Mouse (Mus musculus) kidney, embryonic 14.5 days (tissue): ENCODE data around the gene Utp15. TPM values are rescaled to one million over a fixed set of nuclear protein-coding genes. Genes with fewer than 3 reads are reported as not detected.

ENCODE experiments used
- ATAC-seq: fragments of 200-750 bp; cut with Nextera tagmentation; 2 replicates; pipeline ENCODE4 v1.8.0; 2017; ENCODE audit warnings: moderate number of reproducible peaks, mild to moderate bottlenecking, moderate TSS enrichment, moderate library complexity; ENCODE audit not compliant: low FRiP score, low TSS enrichment
- H3K27ac ChIP-seq: fragments of 300-500 bp; sonication (generic); 2 replicates; pipeline ENCODE4 v1.5.1; 2014; ENCODE audit warnings: low read depth, mild to moderate bottlenecking, low read length, moderate library complexity, mixed read lengths
- H3K27me3 ChIP-seq: fragments of 300-500 bp; sonication (generic); 2 replicates; pipeline ENCODE4 v1.6.1; 2014; ENCODE audit warnings: mild to moderate bottlenecking, low read length; ENCODE audit not compliant: control insufficient read depth, insufficient read depth
- H3K36me3 ChIP-seq: fragments of 300-500 bp; sonication (generic); 2 replicates; pipeline ENCODE4 v1.6.1; 2014; ENCODE audit warnings: low read length, mixed read lengths; ENCODE audit not compliant: control insufficient read depth, insufficient read depth
- H3K4me1 ChIP-seq: fragments of 300-500 bp; sonication (generic); 2 replicates; pipeline ENCODE4 v1.6.1; 2014; ENCODE audit warnings: low read length, mixed read lengths; ENCODE audit not compliant: control insufficient read depth, insufficient read depth
- H3K4me2 ChIP-seq: fragments of 300-500 bp; sonication (generic); replicated peaks from 2 replicates; pipeline ENCODE4 v1.6.1; 2014; ENCODE audit warnings: low read depth, mild to moderate bottlenecking, low read length
- H3K4me3 ChIP-seq: fragments of 300-500 bp; sonication (generic); 2 replicates; pipeline ENCODE4 v1.5.1; 2014; ENCODE audit warnings: mild to moderate bottlenecking, low read length
- H3K9ac ChIP-seq: fragments of 300-500 bp; sonication (generic); 2 replicates; pipeline ENCODE4 v1.6.1; 2014; ENCODE audit warnings: low read depth, mild to moderate bottlenecking, low read length, moderate library complexity
- H3K9me3 ChIP-seq: fragments of 300-500 bp; sonication (generic); 2 replicates; pipeline ENCODE4 v1.6.1; 2016; ENCODE audit warnings: low read length; ENCODE audit not compliant: control insufficient read depth
- WGBS: fragments of 180-500 bp; shearing (Covaris S2); extraction: QIAGEN DNeasy Blood & Tissue Kit; methylation state at CpG from one replicate; pipeline ENCODE4 v1.1.7; 2014; 5-methylcytosine and 5-hydroxymethylcytosine counted together
- polyA plus RNA-seq: library from polyadenylated mRNA; unstranded; fragments of >200 nt; fragmentation: Nextera tagmentation; extraction: Ambion mirVana; gene quantifications from 2 replicates; pipeline ENCODE4 v1.2.1, GENCODE M21; 2014

The Utp15 gene
- polyA plus RNA-seq, 1 experiment from 2014 or later, result 42.2 TPM

DNA sequence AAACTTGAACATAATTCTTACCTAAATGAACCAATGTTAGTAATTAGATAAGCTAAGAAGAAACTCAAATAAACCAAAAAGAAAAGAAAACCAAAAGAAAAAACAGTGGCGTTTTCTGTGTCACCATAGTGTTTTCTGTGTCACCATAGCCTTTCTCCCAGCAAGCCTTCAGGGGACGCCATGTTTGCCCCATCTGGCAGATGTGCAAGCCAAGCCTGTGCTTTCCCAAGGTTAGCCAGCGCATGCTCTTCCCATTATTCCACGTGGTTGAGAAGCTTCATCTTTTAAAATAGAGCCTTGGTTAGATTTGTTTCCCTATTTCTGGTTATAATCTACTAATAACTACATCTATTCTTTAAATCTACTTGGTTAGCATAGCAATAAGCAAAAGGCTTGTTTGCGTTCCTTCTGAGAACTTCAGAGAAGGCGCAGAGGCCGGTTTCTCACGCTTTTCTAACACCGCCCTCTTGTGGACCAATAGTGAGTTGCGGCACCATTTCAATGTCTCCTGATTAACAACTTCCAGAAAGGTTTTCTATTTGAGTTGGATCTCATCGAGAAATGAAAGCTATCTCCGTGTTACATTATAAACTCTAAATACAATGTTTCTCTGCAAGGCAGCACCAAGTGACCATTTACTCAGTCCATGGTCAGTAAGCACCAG lies 22.7 kb downstream of the Utp15 start:
- Histone ChIP-seq H3K36me3 (no peaks in the 10 kb centered on the region), H3K4me1 (no peaks in the 10 kb centered on the region), H3K9me3 (no peaks in the 10 kb centered on the region), H3K9ac (no peak overlapping the region), H3K4me3 (no peak overlapping the region), H3K27ac (no peak overlapping the region), H3K4me2 (no peak overlapping the region), H3K27me3 (no peaks in the 10 kb centered on the region)
- ATAC-seq, result no peak
- 19% methylated on average over 12 of the region's 12 CpGs for whole genome bisulfite sequencing

DNA sequence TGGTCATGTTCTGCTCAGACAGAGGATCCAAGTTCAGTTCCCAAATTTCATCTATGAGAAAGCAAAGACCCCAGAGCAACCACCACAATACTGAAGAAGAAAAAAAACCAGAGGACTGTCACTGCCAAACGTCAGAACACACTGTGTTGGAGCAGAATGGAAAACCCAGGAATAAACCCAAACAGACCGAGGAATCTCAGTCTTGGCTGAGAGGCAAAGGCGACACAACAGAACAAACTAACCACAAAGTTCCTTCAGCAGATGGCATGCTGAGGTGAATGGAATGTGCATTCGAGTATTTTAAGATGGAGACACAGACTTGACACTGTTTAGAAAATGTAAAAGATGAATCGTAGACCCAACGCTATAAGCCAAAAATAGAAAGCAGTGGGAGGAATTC lies 27.4 kb downstream of the Utp15 start:
- H3K9me3 ChIP-seq, result no peaks in the 10 kb centered on the region
- no peak overlapping the region for H3K27ac ChIP-seq
- H3K4me2 ChIP-seq, result no peak overlapping the region
- ATAC-seq, result no peak
- WGBS, result 81% methylated on average over 6 of the region's 6 CpGs
- H3K4me3 ChIP-seq, result no peak overlapping the region
- no peaks in the 10 kb centered on the region for H3K4me1 ChIP-seq
- H3K36me3 ChIP-seq, result no peaks in the 10 kb centered on the region
- H3K27me3 ChIP-seq, result no peaks in the 10 kb centered on the region
- H3K9ac ChIP-seq, result no peak overlapping the region

DNA sequence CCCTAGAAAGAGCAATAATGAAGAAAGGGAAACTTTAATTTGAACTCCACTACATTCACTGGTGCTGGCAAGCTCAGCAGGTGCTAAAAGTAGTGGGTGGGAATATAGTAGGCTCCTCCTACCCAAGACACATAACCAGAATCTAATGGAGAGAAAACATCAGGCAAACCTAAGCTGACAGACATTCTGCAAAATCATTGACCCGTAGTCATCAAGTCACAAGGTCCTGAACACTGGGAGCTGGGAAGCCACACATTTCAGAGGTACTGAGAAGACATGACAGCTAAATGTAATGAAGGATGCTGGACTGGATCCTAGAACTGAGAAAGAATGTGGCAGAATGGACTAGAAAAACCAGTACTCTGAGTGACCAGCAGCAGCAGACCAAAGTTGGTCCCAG lies 32.3 kb downstream of the Utp15 start:
- Histone ChIP-seq H3K4me3 (no peak overlapping the region), H3K27me3 (no peaks in the 10 kb centered on the region), H3K4me1 (no peaks in the 10 kb centered on the region), H3K27ac (no peak overlapping the region), H3K9ac (no peak overlapping the region), H3K4me2 (no peak overlapping the region), H3K9me3 (no peaks in the 10 kb centered on the region), H3K36me3 (no peaks in the 10 kb centered on the region)
- 87% methylated on average over 1 of the region's 1 CpGs for WGBS
- no peak for ATAC-seq

DNA sequence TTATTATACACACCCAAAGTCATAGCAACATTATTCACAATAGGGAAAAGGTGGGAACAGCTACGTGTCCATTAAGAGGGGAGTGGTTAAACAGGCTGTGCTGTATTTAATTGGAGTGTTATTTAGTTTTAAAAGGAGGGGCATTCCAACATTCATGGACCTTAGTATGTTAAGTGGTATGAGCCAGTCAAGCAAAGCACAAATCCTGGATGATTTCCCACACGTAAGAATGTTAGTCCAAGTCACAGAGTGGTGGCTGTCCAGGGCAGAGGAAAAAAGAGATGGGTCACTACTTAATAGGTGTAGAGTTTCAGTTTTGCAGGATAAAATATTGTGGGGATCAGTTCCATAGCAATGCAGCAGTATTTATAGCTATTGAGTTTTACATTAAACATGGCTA lies 36.6 kb downstream of the Utp15 start:
- ATAC-seq, result no peak
- Histone ChIP-seq H3K9me3 (no peaks in the 10 kb centered on the region), H3K27ac (no peak overlapping the region), H3K9ac (no peak overlapping the region), H3K4me2 (no peak overlapping the region), H3K4me3 (no peak overlapping the region), H3K27me3 (no peaks in the 10 kb centered on the region), H3K36me3 (no peaks in the 10 kb centered on the region), H3K4me1 (no peaks in the 10 kb centered on the region)
- WGBS, result 67% methylated on average over 2 of the region's 2 CpGs

DNA sequence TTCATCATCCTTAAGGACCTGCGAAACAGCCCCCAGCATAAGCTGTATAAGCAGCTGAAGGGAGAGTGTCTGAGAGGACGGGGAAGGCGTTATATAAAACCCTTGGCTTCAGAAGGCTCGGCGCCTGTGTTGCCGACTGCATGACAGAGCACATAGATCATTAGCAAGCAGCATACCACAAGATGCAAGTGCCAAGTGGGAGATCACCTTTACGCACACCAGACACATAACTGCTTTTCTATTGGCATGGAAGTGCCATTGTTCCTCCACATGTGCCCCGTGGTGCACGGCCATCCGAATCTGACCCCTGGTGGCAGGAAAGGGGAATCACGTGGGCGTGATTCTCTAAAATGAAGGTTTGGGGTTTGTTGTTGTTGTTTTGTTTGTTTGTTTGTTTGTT lies 40.0 kb downstream of the Utp15 start:
- Histone ChIP-seq H3K27ac (no peak overlapping the region), H3K9me3 (no peaks in the 10 kb centered on the region)

DNA sequence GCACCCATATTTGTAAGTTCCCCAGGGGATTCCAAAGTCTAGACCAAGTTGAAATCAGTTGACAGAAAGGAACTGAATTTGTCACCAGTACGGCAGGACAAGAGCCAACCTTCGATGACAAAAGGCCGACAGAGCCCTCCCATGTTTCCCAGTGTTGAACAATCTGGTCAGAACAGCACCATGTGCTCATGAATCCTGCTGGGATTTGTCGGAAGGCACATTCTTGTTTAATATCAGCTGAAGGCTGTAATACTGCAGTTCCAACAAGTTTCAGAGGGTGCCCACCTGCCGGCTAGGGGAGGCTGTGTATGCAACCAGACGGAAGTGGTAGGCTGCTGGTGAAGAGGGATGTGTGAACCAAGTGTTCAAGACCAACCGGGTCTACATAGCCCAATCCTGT lies 52.7 kb downstream of the Utp15 start:
- no peak for ATAC-seq
- WGBS, result 90% methylated on average over 7 of the region's 7 CpGs

More for the DNA sequence above, 40.0 kb downstream of the Utp15 start:
- Histone ChIP-seq H3K4me1 (no peaks in the 10 kb centered on the region), H3K4me3 (no peak overlapping the region), H3K36me3 (no peaks in the 10 kb centered on the region), H3K9ac (no peak overlapping the region), H3K4me2 (no peak overlapping the region), H3K27me3 (no peaks in the 10 kb centered on the region)
- ATAC-seq, result no peak
- 31% methylated on average over 12 of the region's 12 CpGs for WGBS

DNA sequence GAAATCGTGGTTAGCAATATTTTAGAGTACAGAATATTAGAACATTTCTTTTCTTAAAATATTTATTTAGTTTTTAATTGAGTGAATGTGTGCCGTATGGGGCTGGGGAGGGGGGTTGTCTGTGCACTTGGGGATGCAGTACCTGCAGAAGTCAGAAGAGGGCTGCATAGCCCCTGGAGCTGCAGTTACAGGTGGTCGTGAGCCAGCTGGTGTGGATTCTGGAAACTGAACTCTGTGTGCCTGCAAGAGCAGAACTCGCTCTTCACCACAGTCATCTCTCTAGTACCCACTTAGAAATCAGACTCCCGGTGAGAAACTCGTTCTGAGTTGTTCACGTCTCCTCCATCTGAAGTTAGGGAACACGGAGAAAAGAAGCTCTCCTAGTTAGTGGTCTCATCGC lies 54.0 kb downstream of the Utp15 start:
- WGBS, result 40% methylated on average over 9 of the region's 9 CpGs
- Histone ChIP-seq H3K27ac (no peak overlapping the region), H3K36me3 (no peaks in the 10 kb centered on the region), H3K4me1 (peaks cover 10% of the 10 kb centered on the region; the same call in 1 of the 2 replicates), H3K27me3 (no peaks in the 10 kb centered on the region), H3K9me3 (no peaks in the 10 kb centered on the region), H3K4me3 (no peak overlapping the region), H3K9ac (no peak overlapping the region), H3K4me2 (no peak overlapping the region)
- ATAC-seq, result no peak

More for the DNA sequence above, 52.7 kb downstream of the Utp15 start:
- no peak overlapping the region for H3K4me3 ChIP-seq
- H3K9me3 ChIP-seq, result no peaks in the 10 kb centered on the region
- H3K27me3 ChIP-seq, result no peaks in the 10 kb centered on the region
- H3K4me1 ChIP-seq, result peaks cover 6% of the 10 kb centered on the region; the same call in 1 of the 2 replicates
- no peak overlapping the region for H3K27ac ChIP-seq
- H3K36me3 ChIP-seq, result no peaks in the 10 kb centered on the region
- H3K9ac ChIP-seq, result no peak overlapping the region
- no peak overlapping the region for H3K4me2 ChIP-seq

DNA sequence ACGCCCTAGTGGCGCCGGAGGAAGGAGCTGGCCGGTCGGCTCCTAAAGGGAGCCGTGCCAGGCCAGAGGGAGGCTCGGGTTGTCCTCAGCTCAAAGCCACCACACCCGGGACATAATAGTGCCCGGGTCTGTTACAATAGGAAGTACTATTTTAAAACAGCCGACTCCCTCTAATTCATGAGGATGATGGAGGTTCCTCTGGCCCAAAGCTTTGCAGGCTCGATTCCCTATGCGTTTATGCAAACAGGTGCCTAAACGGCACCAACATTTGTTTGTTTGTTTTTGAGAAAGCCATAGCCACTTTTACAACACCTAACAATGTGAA lies 56.3 kb downstream of the Utp15 start:
- peak overlapping the region; percentile 83 for H3K4me2 ChIP-seq

DNA sequence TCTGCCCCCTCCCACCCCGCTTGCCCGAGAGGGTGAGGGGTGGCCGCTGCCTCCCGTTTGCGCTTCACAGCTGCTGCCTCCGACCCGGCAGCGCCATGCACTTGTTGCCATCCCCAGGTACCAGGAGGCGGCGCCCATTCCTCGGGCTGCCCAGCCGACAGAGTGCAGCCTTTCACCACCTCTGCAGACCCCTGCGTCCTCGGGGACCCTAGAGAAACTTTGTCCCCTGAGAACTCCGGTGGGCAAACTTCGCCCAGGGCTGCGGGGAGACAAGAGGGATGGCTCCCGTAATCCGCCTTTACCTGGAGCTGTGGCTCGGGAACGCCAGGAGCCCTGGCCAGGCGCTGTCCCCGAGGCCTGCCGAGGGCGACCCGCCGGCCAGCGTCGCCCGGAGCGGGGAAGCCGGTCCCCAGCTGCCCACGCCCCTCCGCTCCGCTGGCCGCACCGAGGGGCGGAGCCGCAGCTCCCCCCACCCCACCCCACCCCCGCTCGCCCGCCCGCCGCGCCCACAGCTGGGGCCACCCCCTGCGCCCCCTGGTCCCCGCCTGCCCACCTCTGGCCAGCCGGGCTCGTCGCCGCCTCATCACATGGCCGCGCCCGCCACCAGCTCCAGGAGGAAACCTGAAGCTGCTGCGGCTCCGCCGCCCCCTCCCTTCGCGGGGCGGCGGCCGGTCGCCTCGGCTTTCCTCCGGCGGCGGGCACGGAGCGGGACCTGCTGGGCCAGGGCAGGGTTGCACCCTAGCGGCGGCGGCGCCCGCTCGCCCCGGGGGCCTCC lies 56.9 kb downstream of the Utp15 start, which contains the start of gene Arhgef28:
Gene Arhgef28, minus strand, starts transcription at position 669 of the 775 bp plus-strand sequence.
- Histone ChIP-seq H3K27me3 (no peaks in the 10 kb centered on the region), H3K9me3 (no peaks in the 10 kb centered on the region), H3K36me3 (no peaks in the 10 kb centered on the region), H3K4me3 (peak within 1 kb of the TSS; percentile 49), H3K4me1 (peaks cover 10% of the 10 kb centered on the region; the same call in 1 of the 2 replicates), H3K27ac (peak within 1 kb of the TSS; percentile 68), H3K9ac (peak within 1 kb of the TSS; percentile 64), H3K4me2 (peak within 1 kb of the TSS; percentile 83)
- under 1% methylated on average over 70 of the region's 76 CpGs for WGBS
- peak; percentile 92 for ATAC-seq

More for the DNA sequence above, 56.3 kb downstream of the Utp15 start:
- peak overlapping the region; percentile 68 for H3K27ac ChIP-seq
- H3K4me1 ChIP-seq, result peaks cover 10% of the 10 kb centered on the region; the same call in 1 of the 2 replicates
- H3K36me3 ChIP-seq, result no peaks in the 10 kb centered on the region
- peak overlapping the region; percentile 49 for H3K4me3 ChIP-seq
- H3K27me3 ChIP-seq, result no peaks in the 10 kb centered on the region
- under 1% methylated on average over 13 of the region's 13 CpGs for WGBS
- no peaks in the 10 kb centered on the region for H3K9me3 ChIP-seq
- peak overlapping the region; percentile 64 for H3K9ac ChIP-seq
- ATAC-seq, result no peak
